Mouse (Mus musculus): ENCODE results near the gene Ift80. TPM values are rescaled to one million over a fixed set of nuclear protein-coding genes. Genes with fewer than 3 reads are reported as not detected.

Ift80 gene
- polyA plus RNA-seq (2015; fragmentation: Nextera tagmentation; extraction: Ambion mirVana), result 16.7 and 19.6 TPM in 2 replicates

DNA sequence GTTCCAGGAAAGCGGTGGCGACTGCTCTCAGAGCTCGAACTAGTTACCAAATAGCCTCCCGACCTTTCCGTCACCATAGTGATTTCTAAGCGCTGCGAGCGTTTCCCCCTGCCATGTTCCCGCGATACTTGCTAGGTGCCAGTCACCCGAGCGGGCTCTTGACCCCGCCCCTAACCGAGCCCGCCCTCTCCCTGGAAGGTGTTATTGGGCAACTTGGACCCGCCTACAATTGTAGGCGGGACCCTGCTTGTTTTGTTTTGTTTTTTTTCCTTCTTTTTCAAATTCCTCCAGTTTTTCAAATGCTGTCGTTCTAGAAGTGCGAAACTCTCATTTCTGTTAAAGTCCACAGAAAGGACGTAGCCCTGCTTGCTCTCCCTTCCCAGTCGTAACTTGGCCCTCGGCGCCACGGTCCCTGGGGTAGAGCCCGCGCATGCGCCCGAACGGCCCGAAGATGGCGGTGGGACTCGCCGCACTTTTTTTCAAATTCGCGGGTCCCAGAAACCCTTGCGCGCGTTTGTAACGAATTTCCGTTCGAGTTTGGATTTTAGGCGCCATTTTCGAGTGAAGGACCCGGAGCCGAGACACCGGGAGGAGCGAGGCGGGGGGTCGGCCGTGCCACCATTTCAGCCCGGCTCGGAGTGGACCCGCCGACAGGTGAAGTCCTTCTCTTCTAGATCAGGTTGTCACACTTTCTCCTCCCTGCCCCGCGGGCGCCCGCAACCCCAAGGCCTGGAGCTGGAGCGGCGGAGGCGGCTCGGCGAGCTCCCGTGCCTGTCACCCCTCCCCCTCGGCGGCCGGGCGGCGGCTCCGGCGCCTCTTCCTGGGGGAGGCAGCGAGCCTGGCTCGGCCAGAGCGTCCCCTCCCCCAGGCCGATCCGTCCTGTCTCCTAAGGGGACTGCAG lies at the start of gene Ift80, which contains the start of gene Smc4:
Ift80 (minus strand) TSS at position 134 of the 901 bp plus-strand sequence.
Smc4 (plus strand) TSS at position 302 of the 901 bp plus-strand sequence.
- Histone ChIP-seq H3K4me1 (peaks cover 10% of the 10 kb centered on the region; the same call in 1 of the 2 replicates), H3K9me3 (replicated peaks) (no peaks in the 10 kb centered on the region), H3K9ac (peak within 1 kb of the TSS; percentile 79), H3K36me3 (peaks cover 4% of the 10 kb centered on the region; the same call in 1 of the 2 replicates), H3K4me3 (replicated peaks) (peak within 1 kb of the TSS; percentile 89), H3K27me3 (no peaks in the 10 kb centered on the region), H3K27ac (replicated peaks) (peak within 1 kb of the TSS; percentile 93), H3K4me2 (replicated peaks) (peak within 1 kb of the TSS; percentile 81)
- peak; percentile 97 for ATAC-seq (ENCODE audit: insufficient number of reproducible peaks, low FRiP score, low TSS enrichment, low read depth)
- WGBS, result under 1% methylated on average over 76 of the region's 76 CpGs

DNA sequence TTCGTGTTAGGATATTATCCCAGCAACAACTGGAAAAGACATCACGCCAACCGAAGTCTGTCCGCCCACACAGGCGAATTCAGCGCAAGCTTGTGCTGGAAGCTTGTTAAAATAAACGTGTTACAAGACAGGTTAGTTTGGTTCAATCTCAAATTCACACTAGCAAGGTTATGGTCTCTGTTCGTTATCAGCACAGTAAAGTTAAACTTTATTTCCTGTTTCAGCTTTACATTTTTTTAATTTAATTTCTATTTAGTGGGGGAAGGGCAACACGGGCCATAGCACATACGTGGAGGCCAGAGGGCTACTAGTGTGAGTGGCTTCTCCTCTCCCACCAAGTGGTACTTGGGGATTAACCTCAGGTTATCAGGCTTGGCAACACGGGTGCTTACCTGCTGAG lies 47.5 kb upstream of the Ift80 start:
- Histone ChIP-seq H3K4me1 (no peaks in the 10 kb centered on the region), H3K9ac (no peak overlapping the region)

DNA sequence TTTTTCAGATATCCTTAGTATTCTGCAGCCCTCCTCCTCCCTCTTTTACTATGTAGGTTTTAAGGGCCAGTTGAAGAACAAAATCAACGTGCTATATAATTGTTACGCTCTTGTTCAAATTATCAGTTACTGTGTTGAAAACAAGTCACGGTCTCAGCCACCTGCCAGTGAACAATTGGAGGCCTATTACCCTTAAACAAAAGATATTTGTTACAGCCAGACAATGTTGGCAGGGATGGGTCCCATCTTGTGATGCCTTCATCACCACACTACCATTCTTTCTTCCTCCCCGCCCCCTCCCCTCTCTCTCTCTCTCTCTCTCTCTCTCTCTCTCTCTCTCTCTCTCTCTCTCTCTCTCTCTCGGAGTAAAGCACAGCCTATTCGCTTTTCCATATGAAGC lies 44.6 kb upstream of the Ift80 start:
- Histone ChIP-seq H3K9me3 (replicated peaks) (no peaks in the 10 kb centered on the region), H3K4me2 (replicated peaks) (no peak overlapping the region), H3K27me3 (no peaks in the 10 kb centered on the region), H3K36me3 (no peaks in the 10 kb centered on the region), H3K4me1 (peaks cover 8% of the 10 kb centered on the region), H3K9ac (no peak overlapping the region), H3K4me3 (replicated peaks) (no peak overlapping the region), H3K27ac (replicated peaks) (no peak overlapping the region)
- ATAC-seq (ENCODE audit: insufficient number of reproducible peaks, low FRiP score, low TSS enrichment, low read depth), result no peak
- WGBS, result 66% methylated on average over 5 of the region's 6 CpGs

More for the DNA sequence above, 47.5 kb upstream of the Ift80 start:
- Histone ChIP-seq H3K27me3 (no peaks in the 10 kb centered on the region), H3K4me3 (replicated peaks) (no peak overlapping the region), H3K27ac (replicated peaks) (no peak overlapping the region), H3K36me3 (no peaks in the 10 kb centered on the region), H3K9me3 (replicated peaks) (no peaks in the 10 kb centered on the region), H3K4me2 (replicated peaks) (no peak overlapping the region)
- 87% methylated on average over 11 of the region's 11 CpGs for WGBS
- ATAC-seq (ENCODE audit: insufficient number of reproducible peaks, low FRiP score, low TSS enrichment, low read depth), result no peak

DNA sequence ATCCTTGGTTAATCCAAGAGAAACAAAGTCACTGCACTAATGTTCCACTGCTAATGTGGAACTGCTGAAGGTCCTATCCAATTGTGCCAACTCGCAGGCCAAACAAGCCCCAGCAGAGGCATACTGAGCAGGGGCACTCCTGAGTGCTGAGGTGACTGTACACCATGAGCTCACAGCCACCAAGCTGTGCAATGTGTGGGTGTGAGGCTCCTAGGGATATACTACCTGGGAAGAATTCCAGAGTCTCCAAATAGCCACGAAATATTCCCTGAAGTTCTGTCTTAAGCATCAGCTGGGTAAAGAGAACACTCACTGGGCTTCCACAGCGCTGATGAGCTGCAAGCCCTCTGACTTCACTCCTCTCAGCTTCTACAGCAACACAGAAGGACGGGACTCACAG lies 43.3 kb upstream of the Ift80 start:
- H3K4me3 ChIP-seq (replicated peaks), result no peak overlapping the region
- 80% methylated on average over 4 of the region's 4 CpGs for WGBS
- H3K36me3 ChIP-seq, result no peaks in the 10 kb centered on the region
- no peaks in the 10 kb centered on the region for H3K27me3 ChIP-seq
- no peak overlapping the region for H3K9ac ChIP-seq
- H3K4me2 ChIP-seq (replicated peaks), result no peak overlapping the region
- H3K27ac ChIP-seq (replicated peaks), result no peak overlapping the region
- no peak for ATAC-seq (ENCODE audit: insufficient number of reproducible peaks, low FRiP score, low TSS enrichment, low read depth)
- peaks cover 8% of the 10 kb centered on the region for H3K4me1 ChIP-seq
- H3K9me3 ChIP-seq (replicated peaks), result no peaks in the 10 kb centered on the region

DNA sequence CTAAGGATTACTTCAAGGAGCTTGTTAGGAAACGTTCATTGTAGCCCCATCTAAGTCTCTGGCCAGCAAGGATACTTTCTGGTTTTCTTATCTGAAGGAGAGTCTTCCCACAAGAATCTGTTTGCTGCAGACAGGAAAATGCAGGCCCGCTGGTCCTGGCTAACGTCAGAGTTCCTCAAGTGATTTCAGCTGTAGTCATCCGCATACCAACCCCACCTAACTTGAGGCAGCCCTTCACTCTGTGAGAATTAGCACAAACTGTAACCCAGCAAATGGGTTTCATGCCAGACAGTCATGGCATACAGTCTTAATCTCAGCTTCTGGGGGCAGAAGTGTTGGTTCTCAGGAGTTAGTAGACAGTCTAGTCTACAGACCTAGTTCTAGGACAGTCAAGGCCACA lies 42.1 kb upstream of the Ift80 start:
- peaks cover 11% of the 10 kb centered on the region for H3K4me1 ChIP-seq
- no peak overlapping the region for H3K27ac ChIP-seq (replicated peaks)
- no peak overlapping the region for H3K4me2 ChIP-seq (replicated peaks)
- H3K27me3 ChIP-seq, result no peaks in the 10 kb centered on the region
- H3K36me3 ChIP-seq, result no peaks in the 10 kb centered on the region
- ATAC-seq (ENCODE audit: insufficient number of reproducible peaks, low FRiP score, low TSS enrichment, low read depth), result no peak
- H3K4me3 ChIP-seq (replicated peaks), result no peak overlapping the region
- H3K9ac ChIP-seq, result no peak overlapping the region
- no peaks in the 10 kb centered on the region for H3K9me3 ChIP-seq (replicated peaks)
- WGBS, result 48% methylated on average over 4 of the region's 4 CpGs

DNA sequence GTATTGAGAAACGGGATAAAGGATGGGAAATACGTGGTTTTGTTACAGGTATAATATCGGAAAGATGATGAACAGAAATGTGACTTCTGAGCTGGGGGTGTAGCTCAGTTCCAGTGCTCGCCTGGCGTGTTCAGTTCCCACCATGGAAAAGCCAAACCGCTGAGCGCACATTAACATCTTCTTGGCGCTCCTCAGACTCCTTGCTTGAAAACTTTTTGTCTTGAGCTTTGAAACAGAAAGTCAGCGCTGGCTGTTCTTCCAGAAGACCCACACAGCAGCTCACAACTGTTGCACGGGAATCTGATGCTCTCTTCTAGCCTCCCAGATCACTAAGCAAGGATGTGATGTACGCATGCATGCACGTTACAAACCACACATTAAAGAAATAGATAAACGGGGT lies 41.4 kb upstream of the Ift80 start:
- peak overlapping the region; percentile 89 for H3K4me3 ChIP-seq (replicated peaks)
- H3K4me1 ChIP-seq, result peaks cover 15% of the 10 kb centered on the region
- H3K9ac ChIP-seq, result no peak overlapping the region
- H3K36me3 ChIP-seq, result no peaks in the 10 kb centered on the region
- H3K9me3 ChIP-seq (replicated peaks), result no peaks in the 10 kb centered on the region
- WGBS, result 21% methylated on average over 13 of the region's 13 CpGs
- H3K27ac ChIP-seq (replicated peaks), result no peak overlapping the region; the same call in 1 of the 2 replicates
- H3K4me2 ChIP-seq (replicated peaks), result peak overlapping the region; percentile 81
- no peak for ATAC-seq (ENCODE audit: insufficient number of reproducible peaks, low FRiP score, low TSS enrichment, low read depth)
- no peaks in the 10 kb centered on the region for H3K27me3 ChIP-seq

DNA sequence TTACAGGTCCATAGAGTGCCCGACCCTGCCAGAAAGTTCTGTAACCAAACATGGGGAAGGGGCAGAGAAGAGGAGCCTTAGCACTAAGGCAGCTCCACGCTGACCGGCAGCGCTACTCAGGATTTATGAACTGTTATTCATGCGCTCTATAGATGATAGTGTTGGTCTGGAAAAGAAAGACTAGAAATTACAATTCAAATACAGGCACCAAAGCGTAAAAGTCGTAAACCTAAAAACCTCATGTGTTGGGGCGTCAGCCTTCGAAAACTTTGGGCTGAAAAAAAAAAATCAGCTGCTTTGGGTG lies 41.0 kb upstream of the Ift80 start:
- Histone ChIP-seq H3K9ac (peak overlapping the region; percentile 53), H3K27me3 (no peaks in the 10 kb centered on the region), H3K4me1 (peaks cover 17% of the 10 kb centered on the region), H3K4me3 (replicated peaks) (peak overlapping the region; percentile 89), H3K9me3 (replicated peaks) (no peaks in the 10 kb centered on the region), H3K4me2 (replicated peaks) (peak overlapping the region; percentile 81), H3K27ac (replicated peaks) (peak overlapping the region; percentile 92), H3K36me3 (no peaks in the 10 kb centered on the region)
- ATAC-seq (ENCODE audit: insufficient number of reproducible peaks, low FRiP score, low TSS enrichment, low read depth), result no peak
- WGBS, result 2% methylated on average over 9 of the region's 9 CpGs

DNA sequence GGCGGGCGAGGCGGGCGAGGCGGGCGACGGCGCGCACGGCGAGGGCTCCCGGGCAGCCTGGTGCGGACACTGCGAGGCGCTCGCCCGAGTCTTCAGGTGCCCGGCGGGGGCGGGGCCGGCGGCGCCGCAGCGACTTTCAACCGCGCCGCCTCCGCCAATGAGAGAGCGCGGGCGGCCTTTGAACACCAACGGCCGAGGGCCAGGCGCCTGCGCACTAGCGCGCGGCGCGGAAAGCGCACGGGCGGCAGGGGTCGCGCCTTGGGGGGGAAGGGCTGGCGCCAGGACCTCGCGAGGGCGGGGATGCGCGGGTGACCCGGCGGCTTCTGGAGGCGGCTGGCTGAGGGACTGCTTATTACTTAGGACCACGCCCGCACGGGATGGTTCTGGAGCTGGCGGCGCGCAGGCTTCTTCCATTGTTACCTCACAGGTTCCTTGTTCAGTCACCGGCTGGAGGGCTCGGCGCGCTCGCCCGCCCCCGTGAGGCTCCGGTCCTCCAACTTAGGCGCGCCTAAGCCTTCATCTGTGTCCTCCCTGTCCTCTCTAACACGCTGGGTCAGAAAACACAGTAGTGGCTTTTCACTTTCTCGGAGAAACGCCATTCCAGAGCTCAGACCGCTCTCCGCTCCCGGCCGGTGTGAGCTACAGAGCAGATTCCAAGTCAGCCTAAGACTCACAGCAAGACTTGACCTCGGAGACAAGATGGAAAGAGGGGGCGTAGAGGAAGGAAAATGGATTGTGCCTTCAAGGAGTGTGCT lies 40.5 kb upstream of the Ift80 start, which contains the start of gene Trim59:
Trim59 (minus strand) TSS at position 111 of the 755 bp plus-strand sequence.
- peaks cover 17% of the 10 kb centered on the region for H3K4me1 ChIP-seq
- no peaks in the 10 kb centered on the region for H3K9me3 ChIP-seq (replicated peaks)
- H3K4me3 ChIP-seq (replicated peaks), result peak within 1 kb of the TSS; percentile 89
- ATAC-seq (ENCODE audit: insufficient number of reproducible peaks, low FRiP score, low TSS enrichment, low read depth), result peak; percentile 96
- H3K4me2 ChIP-seq (replicated peaks), result peak within 1 kb of the TSS; percentile 81
- H3K27me3 ChIP-seq, result no peaks in the 10 kb centered on the region
- no peaks in the 10 kb centered on the region for H3K36me3 ChIP-seq
- peak within 1 kb of the TSS; percentile 84 for H3K9ac ChIP-seq
- WGBS, result under 1% methylated on average over 77 of the region's 80 CpGs
- peak within 1 kb of the TSS; percentile 92 for H3K27ac ChIP-seq (replicated peaks)

DNA sequence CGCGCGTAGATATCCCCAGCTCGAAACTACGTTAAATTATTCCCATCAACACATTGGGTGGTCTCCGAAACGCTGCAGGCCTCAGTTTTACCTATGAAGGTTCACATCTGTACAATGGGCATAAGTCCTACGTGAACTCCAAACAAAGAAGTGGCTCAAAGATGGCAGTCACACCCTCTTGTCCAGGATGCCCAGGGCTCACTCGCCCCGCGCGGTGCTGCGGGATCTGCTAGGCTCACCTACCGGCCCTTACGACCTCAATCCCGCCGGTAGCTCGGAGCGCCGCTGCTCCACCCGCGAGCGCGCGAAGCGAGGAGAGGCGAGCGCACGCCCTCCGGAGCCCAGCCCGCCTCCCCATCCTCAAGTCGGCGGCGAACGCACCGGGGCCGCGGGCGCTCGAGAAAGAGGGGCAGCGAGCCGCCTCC lies 39.8 kb upstream of the Ift80 start:
- Histone ChIP-seq H3K27ac (replicated peaks) (peak overlapping the region; percentile 92), H3K9me3 (replicated peaks) (no peaks in the 10 kb centered on the region), H3K9ac (peak overlapping the region; percentile 84), H3K4me3 (replicated peaks) (peak overlapping the region; percentile 89), H3K36me3 (no peaks in the 10 kb centered on the region), H3K4me1 (peaks cover 17% of the 10 kb centered on the region), H3K4me2 (replicated peaks) (peak overlapping the region; percentile 81), H3K27me3 (no peaks in the 10 kb centered on the region)
- WGBS, result under 1% methylated on average over 35 of the region's 42 CpGs
- peak; percentile 57; the same call in 1 of the 2 replicates for ATAC-seq (ENCODE audit: insufficient number of reproducible peaks, low FRiP score, low TSS enrichment, low read depth)

DNA sequence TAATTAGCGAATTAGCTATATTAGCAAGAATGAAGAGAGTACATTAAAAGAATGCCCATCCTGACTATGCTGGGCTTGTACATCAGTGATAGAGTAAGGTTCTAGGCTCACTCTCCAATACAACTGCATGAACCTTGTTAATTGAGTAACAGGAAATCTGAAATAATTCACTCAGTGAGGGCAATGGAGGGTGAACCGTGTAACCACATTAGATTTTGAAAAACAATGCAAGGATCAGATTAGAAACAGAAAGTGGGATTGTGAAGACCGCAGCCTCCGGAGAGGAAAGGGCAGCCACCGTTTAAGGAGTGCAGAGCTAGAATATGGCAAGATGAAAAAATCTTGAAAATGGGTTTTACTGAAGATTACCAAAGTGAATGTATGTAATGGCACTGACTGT lies 36.9 kb upstream of the Ift80 start:
- peaks cover 5% of the 10 kb centered on the region for H3K36me3 ChIP-seq
- H3K9ac ChIP-seq, result no peak overlapping the region
- H3K9me3 ChIP-seq (replicated peaks), result no peaks in the 10 kb centered on the region
- 58% methylated on average over 5 of the region's 5 CpGs for WGBS
- H3K27ac ChIP-seq (replicated peaks), result no peak overlapping the region
- peaks cover 17% of the 10 kb centered on the region for H3K4me1 ChIP-seq
- peak overlapping the region; percentile 15; the same call in 1 of the 2 replicates for H3K4me3 ChIP-seq (replicated peaks)
- peak overlapping the region; percentile 11; the same call in 1 of the 2 replicates for H3K4me2 ChIP-seq (replicated peaks)
- no peak for ATAC-seq (ENCODE audit: insufficient number of reproducible peaks, low FRiP score, low TSS enrichment, low read depth)
- no peaks in the 10 kb centered on the region for H3K27me3 ChIP-seq

DNA sequence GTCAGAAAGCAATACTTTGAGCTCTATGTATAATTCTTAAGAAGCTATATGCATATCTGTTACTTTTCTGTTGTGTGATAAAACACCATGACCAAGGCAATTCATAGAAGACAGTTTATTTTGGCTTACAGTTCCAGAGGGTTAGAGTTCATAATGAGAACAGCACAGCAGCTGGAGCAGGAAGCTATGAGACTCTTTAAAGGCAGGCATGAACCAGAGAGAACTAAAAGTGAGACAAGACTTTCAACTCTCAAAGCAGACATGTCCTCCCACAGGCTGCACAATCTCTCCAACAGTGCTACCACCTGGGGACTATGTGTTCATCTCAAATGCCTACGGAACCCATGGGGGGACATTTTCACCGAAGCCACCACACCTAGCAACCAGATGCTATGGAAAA lies 35.7 kb upstream of the Ift80 start:
- Histone ChIP-seq H3K27me3 (no peaks in the 10 kb centered on the region), H3K4me1 (peaks cover 9% of the 10 kb centered on the region; the same call in 1 of the 2 replicates), H3K4me2 (replicated peaks) (0 out of 2 replicates have a peak overlapping the region, but pooled peaks have one; percentile 15), H3K9ac (no peak overlapping the region), H3K9me3 (replicated peaks) (no peaks in the 10 kb centered on the region), H3K27ac (replicated peaks) (no peak overlapping the region), H3K4me3 (replicated peaks) (no peak overlapping the region), H3K36me3 (peaks cover 13% of the 10 kb centered on the region)
- no peak for ATAC-seq (ENCODE audit: insufficient number of reproducible peaks, low FRiP score, low TSS enrichment, low read depth)
- WGBS, result 90% methylated on average over 2 of the region's 2 CpGs
